ENCODE assay signal across 8 mouse cellular contexts in the genomic region with DNA sequence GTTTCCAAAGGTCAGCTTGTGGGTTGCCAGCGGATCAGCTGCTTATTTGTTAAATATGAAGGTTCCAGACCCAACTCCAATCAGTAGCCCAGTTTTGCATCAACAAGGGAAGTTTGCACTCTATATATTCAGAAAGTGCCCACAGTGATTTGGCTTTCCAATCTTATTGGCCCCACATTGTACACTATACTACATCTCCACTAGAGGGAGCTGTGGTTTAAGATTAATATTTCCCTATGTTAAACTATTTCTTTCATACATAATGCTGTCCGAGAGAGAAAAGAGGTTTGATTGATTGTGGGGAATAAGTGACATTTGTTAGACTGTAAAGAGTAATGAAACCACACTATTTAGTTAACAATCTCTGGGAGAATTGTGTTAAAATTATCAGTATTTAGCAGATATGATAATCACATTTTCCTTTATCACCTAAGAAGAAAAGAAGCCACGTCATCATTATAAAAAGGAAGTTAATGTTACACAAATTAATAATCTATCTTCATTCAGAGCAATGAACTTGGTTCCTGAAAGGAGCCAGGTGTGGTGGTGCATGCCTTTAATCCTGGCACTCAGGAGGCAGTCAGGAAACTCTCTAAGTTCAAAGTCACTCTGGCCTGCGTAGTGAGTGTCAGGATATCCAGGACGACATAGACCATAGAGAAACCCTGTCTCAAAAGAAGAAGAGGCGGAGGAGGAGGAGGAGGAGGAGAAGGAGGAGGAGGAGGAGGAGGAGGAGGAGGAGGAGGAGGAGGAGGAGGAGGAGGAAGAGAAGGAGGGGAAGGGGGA. TPM values are rescaled to one million over a fixed set of nuclear protein-coding genes. Genes with fewer than 3 reads are reported as not detected.
DNase-seq lines count a peak whose midpoint lies in the region; ATAC-seq lines count a peak whose summit lies in the region.

No protein-coding gene starts in this region.

- DNase-seq in hindbrain, embryonic 11.5 days (ENCODE audit: low spot score): peak; percentile 51
- DNase-seq in 416B (ENCODE audit: low read depth): peak; percentile 73
- peak; percentile 22 for DNase-seq in R1 (ENCODE audit: low read depth, low spot score)
- peak; percentile 16 for DNase-seq in hindlimb bud, embryonic 11.5 days (ENCODE audit: extremely low spot score, low read depth, low spot score)
- DNase-seq in frontal cortex, postnatal 36 days (ENCODE audit: low spot score in 2 of 2): no peak
- DNase-seq in cerebellum, adult 18-20 months: no peak
- no peak for DNase-seq in adrenal gland, postnatal 4 days (ENCODE audit: low spot score in 2 of 2)

- no peaks in the 10 kb centered on the region for H3K27me3 ChIP-seq in hindbrain, embryonic 11.5 days (ENCODE audit: control insufficient read depth, insufficient read depth, low read length)
- H3K27me3 ChIP-seq in hindbrain, embryonic 12.5 days: no peaks in the 10 kb centered on the region

- no peaks in the 10 kb centered on the region for H3K9me3 ChIP-seq in hindbrain, embryonic 11.5 days (ENCODE audit: control insufficient read depth, low read length)
- H3K9me3 ChIP-seq in hindbrain, embryonic 12.5 days (replicated peaks): no peaks in the 10 kb centered on the region

- H3K27ac ChIP-seq in hindbrain, embryonic 11.5 days (ENCODE audit: low read depth, low read length): no peak overlapping the region
- no peak overlapping the region for H3K27ac ChIP-seq in hindbrain, embryonic 12.5 days

- no peaks in the 10 kb centered on the region for H3K36me3 ChIP-seq in hindbrain, embryonic 11.5 days (ENCODE audit: control insufficient read depth, insufficient read depth, low read length)
- H3K36me3 ChIP-seq in hindbrain, embryonic 12.5 days: no peaks in the 10 kb centered on the region

- no peak overlapping the region for H3K4me2 ChIP-seq in hindbrain, embryonic 11.5 days (replicated peaks; ENCODE audit: low read depth, low read length)
- no peak overlapping the region for H3K4me2 ChIP-seq in hindbrain, embryonic 12.5 days (replicated peaks)

- no peak for ATAC-seq in hindbrain, embryonic 11.5 days (ENCODE audit: low FRiP score)
- ATAC-seq in hindbrain, embryonic 12.5 days (ENCODE audit: low FRiP score): no peak

- 56% methylated on average over 5 of the region's 6 CpGs for WGBS in hindbrain, embryonic 11.5 days
- WGBS in hindbrain, embryonic 12.5 days: 58% methylated on average over 5 of the region's 6 CpGs

- H3K4me3 ChIP-seq in hindbrain, embryonic 11.5 days (ENCODE audit: low read depth, low read length): no peak overlapping the region
- H3K4me3 ChIP-seq in hindbrain, embryonic 12.5 days: no peak overlapping the region

- no peak overlapping the region for H3K9ac ChIP-seq in hindbrain, embryonic 11.5 days (ENCODE audit: low read depth, low read length)
- H3K9ac ChIP-seq in hindbrain, embryonic 12.5 days: no peak overlapping the region

- no peaks in the 10 kb centered on the region for H3K4me1 ChIP-seq in hindbrain, embryonic 11.5 days (replicated peaks; ENCODE audit: control insufficient read depth, insufficient read depth, low read length)
- no peaks in the 10 kb centered on the region for H3K4me1 ChIP-seq in hindbrain, embryonic 12.5 days

RNA-seq across cellular contexts. Expression of a gene that starts 44.8 kb away (rescaled TPM):
- polyA plus RNA-seq in hindbrain, embryonic 11.5 days (2014; fragmentation: Nextera tagmentation; extraction: Ambion mirVana): 80.7 and 88.1 TPM in 2 replicates
- polyA plus RNA-seq in hindbrain, embryonic 12.5 days (2016; fragmentation: Nextera tagmentation; extraction: Ambion mirVana): 90.7 and 105 TPM in 2 replicates
- total RNA-seq in adrenal gland, postnatal 4 days (2021): 10 to 100 TPM; 66.8 to 67.5 TPM

RNA-seq across cellular contexts. Expression of a gene that starts 51.4 kb away (rescaled TPM):
- 0.54 and 0.57 TPM in 2 replicates for polyA plus RNA-seq in hindbrain, embryonic 11.5 days (2014; fragmentation: Nextera tagmentation; extraction: Ambion mirVana)
- 0.83 and 3.5 TPM in 2 replicates for polyA plus RNA-seq in hindbrain, embryonic 12.5 days (2016; fragmentation: Nextera tagmentation; extraction: Ambion mirVana)
- 1 to 10 TPM in 1 of 2 experiments, under 1 TPM in 1; 0.45 to 4.5 TPM for total RNA-seq in adrenal gland, postnatal 4 days (2021)

Comparison
In these comparisons a context has a peak if more than half of its experiments do, and no peak if none do; other contexts are left out.
1. DNase-seq: peak in hindbrain, embryonic 11.5 days (single experiment), 416B (single experiment), R1 (single experiment) and hindlimb bud, embryonic 11.5 days (single experiment); none in frontal cortex, postnatal 36 days (0 of 2), cerebellum, adult 18-20 months (0 of 2) and adrenal gland, postnatal 4 days (0 of 2).